Mouse (Mus musculus) CD4-positive, CD25-positive, alpha-beta regulatory T cell (primary cell): ENCODE measurements around the gene Rpl6. TPM values are rescaled to one million over a fixed set of nuclear protein-coding genes. Genes with fewer than 3 reads are reported as not detected.

Source experiments
- polyA plus RNA-seq: library from polyadenylated mRNA; unstranded; fragments of 100-300 nt; shearing (Covaris generic); gene quantifications from one replicate; pipeline ENCODE4 v1.2.1, GENCODE M21; 2017

Rpl6 gene
- 794 TPM for polyA plus RNA-seq

GRCm38 (mm10) chr5:121204132-121205089 is at the start of gene Rpl6:
Rpl6 (plus strand) TSS chr5:121204481.

GRCm38 (mm10) chr5:121190836-121191583 is 13.3 kb upstream of the Rpl6 start, which contains the start of gene Ptpn11:
Ptpn11 (minus strand) TSS chr5:121191397.

GRCm38 (mm10) chr5:121219980-121220731 is 15.9 kb downstream of the Rpl6 start, which contains the start of gene Hectd4:
Hectd4 (plus strand) TSS chr5:121220219.

Other genes starting within 250 kb of the Rpl6 start
- not detected for gene Rph3a, start 194.4 kb upstream of the Rpl6 start, polyA plus RNA-seq
- 21.3 TPM for gene Ptpn11, start 13.1 kb upstream of the Rpl6 start, polyA plus RNA-seq
- gene Hectd4, start 15.7 kb downstream of the Rpl6 start, polyA plus RNA-seq = 9.6 TPM
- 55.5 TPM for gene Trafd1, start 181.2 kb downstream of the Rpl6 start, polyA plus RNA-seq
- gene Naa25, start 193.5 kb downstream of the Rpl6 start, polyA plus RNA-seq = 41.7 TPM
- gene Tmem116, start 247.4 kb downstream of the Rpl6 start, polyA plus RNA-seq = 2.5 TPM
- 59.9 TPM for gene Erp29, start 248.0 kb downstream of the Rpl6 start, polyA plus RNA-seq